ENCODE assay signal across 27 mouse cellular contexts in the genomic region with DNA sequence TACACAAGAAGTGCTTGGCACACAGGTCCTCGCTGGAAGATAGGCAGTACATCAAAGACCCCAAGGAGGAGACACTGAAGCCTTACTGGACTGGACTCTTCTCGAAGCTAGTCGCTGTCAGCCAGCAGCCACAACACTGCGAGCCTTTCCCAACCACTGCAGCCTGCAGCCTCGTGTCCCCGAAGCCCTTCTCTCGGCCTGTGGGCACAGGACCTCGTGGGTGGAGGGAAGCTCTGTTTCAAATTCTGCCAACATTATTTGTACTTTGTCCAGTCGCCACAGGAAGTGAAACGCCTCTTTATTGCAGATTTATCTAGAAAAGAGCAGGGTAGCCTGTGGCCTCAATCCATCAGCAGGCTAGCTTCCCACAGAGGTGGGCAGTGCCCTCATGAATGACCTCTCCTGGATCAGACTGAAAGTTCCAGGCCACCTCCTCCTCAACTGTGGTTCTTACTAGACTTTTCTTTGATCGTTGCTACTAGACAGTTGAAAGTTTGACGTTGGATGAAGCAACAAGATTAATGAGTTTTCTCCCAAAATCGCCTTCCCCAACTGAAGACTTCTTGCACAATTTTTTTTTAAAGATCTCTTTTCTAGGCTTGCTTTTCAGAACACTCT. TPM values are rescaled to one million over a fixed set of nuclear protein-coding genes. Genes with fewer than 3 reads are reported as not detected.
"Had no signal": no experiment of that assay in that cellular context is flagged by ENCODE, and none has a peak within 500 bp of the region (broad histone marks: within the 10 kb centered on the region; RNA-seq: fewer than 3 reads in every experiment).

Gene Gm1110 (minus strand): TSS at position 203 of the 618 bp plus-strand sequence.

- H3K27me3 ChIP-seq: kidney, embryonic 15.5 days; limb, embryonic 13.5 days; lung, embryonic 15.5 days had no signal

- H3K9me3 ChIP-seq: kidney, embryonic 15.5 days; limb, embryonic 10.5 days; limb, embryonic 13.5 days; lung, embryonic 15.5 days had no signal

- DNase-seq: kidney, adult 11 months; kidney, adult 8-10 months; kidney, postnatal 10 days; kidney, postnatal 36 days; liver; liver, postnatal 0 days; lung, postnatal 36 days; midbrain, embryonic 14.5 days; right cerebral cortex, adult 18-20 months; right cerebral cortex, postnatal 14 days; right cerebral cortex, postnatal 4 days; thymus, postnatal 25 days had no signal

- H3K9ac ChIP-seq: kidney, embryonic 15.5 days; limb, embryonic 13.5 days; liver, embryonic 14.5 days; liver, postnatal 0 days; lung, embryonic 15.5 days had no signal

- ATAC-seq: liver, postnatal 0 days had no signal

- H3K27ac ChIP-seq: kidney, embryonic 15.5 days; limb, embryonic 10.5 days; limb, embryonic 13.5 days; liver, embryonic 14.5 days; lung, embryonic 15.5 days; stomach, postnatal 0 days had no signal

- H3K4me1 ChIP-seq: kidney, embryonic 15.5 days; limb, embryonic 10.5 days had no signal

- H3K36me3 ChIP-seq: kidney, embryonic 15.5 days; limb, embryonic 10.5 days; limb, embryonic 13.5 days; lung, embryonic 15.5 days had no signal

- H3K4me2 ChIP-seq: kidney, embryonic 15.5 days; limb, embryonic 13.5 days; lung, embryonic 15.5 days; midbrain, embryonic 11.5 days had no signal

- H3K4me3 ChIP-seq: kidney, embryonic 15.5 days; limb, embryonic 10.5 days; limb, embryonic 13.5 days; lung, embryonic 15.5 days had no signal

RNA-seq across cellular contexts. Expression of gene Gm1110, which starts in this region (rescaled TPM):
- total RNA-seq: left cerebral cortex, adult 8-10 months; left cerebral cortex, postnatal 25 days; megakaryocyte-erythroid progenitor cell, adult 5-6 weeks had no signal
- polyA plus RNA-seq: kidney, embryonic 15.5 days; limb, embryonic 10.5 days; limb, embryonic 13.5 days; liver, postnatal 0 days; lung, embryonic 15.5 days; midbrain, embryonic 11.5 days; midbrain, embryonic 14.5 days; midbrain, postnatal 0 days; neural tube, embryonic 11.5 days; neural tube, embryonic 14.5 days; stomach, embryonic 14.5 days; thymus, postnatal 0 days had no signal
